Mouse (Mus musculus) heart, adult 2 months (tissue): ENCODE measurements around the gene Atp11c.

Experiments used
- CTCF ChIP-seq: fragments of 200-600 bp; IDR thresholded peaks from 2 replicates; pipeline ENCODE4 v1.8.1; 2022; ENCODE audit warnings: antibody characterized with exemption, mild to moderate bottlenecking, moderate library complexity
- EP300 ChIP-seq: fragments of 200-500 bp; IDR thresholded peaks from 2 replicates; pipeline ENCODE4 v1.6.1; 2011; ENCODE audit warnings: low read depth, low read length, control low read depth; ENCODE audit not compliant: insufficient read depth
- POLR2A ChIP-seq: fragments of 200-500 bp; IDR thresholded peaks from 2 replicates; pipeline ENCODE4 v1.6.1; 2011; ENCODE audit warnings: mild to moderate bottlenecking, low read depth, low read length, control low read depth; ENCODE audit not compliant: insufficient read depth

DNA sequence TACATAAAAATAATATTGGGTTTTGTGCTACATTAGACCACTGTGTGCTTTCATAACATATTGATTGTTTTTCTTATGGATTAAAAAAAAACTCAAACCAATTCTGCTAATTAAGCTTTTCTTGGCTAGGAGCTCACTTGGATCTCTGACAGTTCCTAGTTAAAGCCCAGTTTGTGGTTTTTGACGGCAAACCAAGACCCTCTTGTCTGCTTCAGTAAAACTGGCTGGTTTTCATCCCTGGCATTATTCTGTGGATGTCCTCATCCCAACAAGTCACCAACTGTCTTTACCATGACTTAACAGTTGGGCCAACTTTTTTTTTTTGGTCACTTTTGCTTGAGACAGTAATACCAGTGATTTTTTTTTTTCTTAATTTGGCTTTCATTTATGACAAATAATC, 49.6 kb downstream of the Atp11c start:
- TF ChIP-seq EP300: no peak
- TF ChIP-seq CTCF: no peak
- TF ChIP-seq POLR2A: no peak
